Comparison of ENCODE assay signal across 10 mouse cellular contexts in the genomic region with DNA sequence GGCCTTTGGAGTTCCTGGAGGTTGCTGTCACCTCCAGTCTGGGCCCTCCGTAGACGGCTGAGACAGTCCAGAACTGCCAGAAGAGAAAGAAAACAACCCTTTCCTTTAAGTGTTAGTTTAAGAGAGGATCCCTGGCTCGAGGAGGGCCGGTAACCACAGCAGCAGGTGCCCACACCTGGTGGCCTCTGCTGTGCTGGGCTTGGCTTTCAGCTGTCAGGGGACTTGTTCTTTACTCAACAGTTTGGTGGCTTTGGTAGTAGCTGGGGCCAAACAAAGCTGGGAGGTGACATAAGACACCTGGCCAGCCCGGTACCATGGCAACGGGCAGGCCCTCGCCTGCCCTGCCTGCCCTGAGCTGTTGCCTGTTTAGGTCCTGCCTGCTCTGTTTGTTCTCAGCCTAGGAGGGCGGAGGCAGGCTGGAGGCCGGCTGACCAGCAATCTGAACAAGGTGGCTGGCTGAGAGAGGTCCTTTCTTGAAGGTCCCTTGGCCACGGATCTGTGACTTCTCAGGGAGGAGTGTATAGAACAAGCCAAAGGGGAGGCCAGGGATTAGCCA.
DNase-seq lines count a peak whose midpoint lies in the region; ATAC-seq and TF ChIP-seq lines count a peak whose summit lies in the region.
"Had no signal": no experiment of that assay in that cellular context is flagged by ENCODE, and none has a peak within 500 bp of the region (broad histone marks: within the 10 kb centered on the region; RNA-seq: fewer than 3 reads in every experiment).

No protein-coding gene starts in this region.

- no peak overlapping the region for H3K4me2 ChIP-seq in embryonic facial prominence, embryonic 15.5 days (replicated peaks)
- H3K4me2 ChIP-seq in forebrain, embryonic 11.5 days (ENCODE audit: low read depth, low read length, severe bottlenecking) = no peak overlapping the region
- no peak overlapping the region for H3K4me2 ChIP-seq in hindbrain, embryonic 11.5 days (replicated peaks; ENCODE audit: low read depth, low read length)
- H3K4me2 ChIP-seq: limb, embryonic 15.5 days had no signal

- no peak overlapping the region for H3K27ac ChIP-seq in ES-Bruce4 (ENCODE audit: insufficient read depth, low read length)
- H3K27ac ChIP-seq in embryonic facial prominence, embryonic 15.5 days (replicated peaks) = no peak overlapping the region; the same call in 1 of the 2 replicates
- no peak overlapping the region for H3K27ac ChIP-seq in forebrain, embryonic 11.5 days (ENCODE audit: low read depth, low read length)
- no peak overlapping the region for H3K27ac ChIP-seq in hindbrain, embryonic 11.5 days (ENCODE audit: low read depth, low read length)
- H3K27ac ChIP-seq: limb, embryonic 15.5 days had no signal

- no peaks in the 10 kb centered on the region for H3K9me3 ChIP-seq in ES-Bruce4 (replicated peaks; ENCODE audit: control insufficient read depth, insufficient read depth, low read length, poor library complexity, severe bottlenecking)
- no peaks in the 10 kb centered on the region for H3K9me3 ChIP-seq in embryonic facial prominence, embryonic 15.5 days (replicated peaks)
- no peaks in the 10 kb centered on the region for H3K9me3 ChIP-seq in forebrain, embryonic 11.5 days (ENCODE audit: control insufficient read depth, low read length)
- no peaks in the 10 kb centered on the region for H3K9me3 ChIP-seq in hindbrain, embryonic 11.5 days (ENCODE audit: control insufficient read depth, low read length)
- H3K9me3 ChIP-seq: limb, embryonic 15.5 days had no signal

- peak; percentile 40; the same call in 1 of the 2 replicates for TF ChIP-seq EP300 in ES-Bruce4 (IDR thresholded peaks at IDR 0.05; ENCODE audit: insufficient read depth, low read depth, low read length)

- ATAC-seq in embryonic facial prominence, embryonic 15.5 days (ENCODE audit: insufficient number of reproducible peaks, low FRiP score, low TSS enrichment, low read depth) = 0 out of 2 replicates have a peak, but pooled peaks have one; percentile 6
- no peak for ATAC-seq in CD4-positive, CD25-positive, alpha-beta regulatory T cell, adult 4 months
- ATAC-seq in forebrain, embryonic 11.5 days (replicated peaks; ENCODE audit: low FRiP score) = no peak
- ATAC-seq in hindbrain, embryonic 11.5 days (ENCODE audit: low FRiP score) = no peak

- H3K9ac ChIP-seq in ES-Bruce4 (ENCODE audit: low read depth, poor library complexity, severe bottlenecking) = no peak overlapping the region
- H3K9ac ChIP-seq in embryonic facial prominence, embryonic 15.5 days = no peak overlapping the region
- no peak overlapping the region for H3K9ac ChIP-seq in forebrain, embryonic 11.5 days (ENCODE audit: low read length)
- no peak overlapping the region for H3K9ac ChIP-seq in hindbrain, embryonic 11.5 days (ENCODE audit: low read depth, low read length)
- H3K9ac ChIP-seq: limb, embryonic 15.5 days had no signal

- WGBS in embryonic facial prominence, embryonic 15.5 days = 54% methylated on average over 10 of the region's 10 CpGs
- WGBS in forebrain, embryonic 11.5 days = 47% methylated on average over 10 of the region's 10 CpGs
- WGBS in hindbrain, embryonic 11.5 days = 59% methylated on average over 10 of the region's 10 CpGs

- peak; percentile 50 to 84 for DNase-seq in kidney, postnatal 25 days
- DNase-seq in lung, postnatal 10 days = peak; percentile 44
- DNase-seq in forebrain, embryonic 11.5 days (ENCODE audit: low spot score) = no peak
- no peak for DNase-seq in hindbrain, embryonic 11.5 days (ENCODE audit: low spot score)
- DNase-seq: adrenal gland, postnatal 36 days; cerebellum, postnatal 25 days had no signal

- no peaks in the 10 kb centered on the region for H3K27me3 ChIP-seq in ES-Bruce4 (ENCODE audit: control insufficient read depth, insufficient read depth, low read length, poor library complexity, severe bottlenecking)
- peaks cover 48% of the 10 kb centered on the region for H3K27me3 ChIP-seq in embryonic facial prominence, embryonic 15.5 days
- H3K27me3 ChIP-seq in forebrain, embryonic 11.5 days (ENCODE audit: control insufficient read depth, insufficient read depth, low read length) = peaks cover 33% of the 10 kb centered on the region
- peaks cover 50% of the 10 kb centered on the region for H3K27me3 ChIP-seq in hindbrain, embryonic 11.5 days (ENCODE audit: control insufficient read depth, insufficient read depth, low read length)

- no peaks in the 10 kb centered on the region for H3K36me3 ChIP-seq in ES-Bruce4 (ENCODE audit: control insufficient read depth, insufficient read depth, low read length, poor library complexity, severe bottlenecking)
- H3K36me3 ChIP-seq in embryonic facial prominence, embryonic 15.5 days = no peaks in the 10 kb centered on the region
- H3K36me3 ChIP-seq in forebrain, embryonic 11.5 days (ENCODE audit: control insufficient read depth, insufficient read depth, low read length) = no peaks in the 10 kb centered on the region; the same call in 1 of the 2 replicates
- H3K36me3 ChIP-seq in hindbrain, embryonic 11.5 days (ENCODE audit: control insufficient read depth, insufficient read depth, low read length) = no peaks in the 10 kb centered on the region
- H3K36me3 ChIP-seq: limb, embryonic 15.5 days had no signal

- no peak for TF ChIP-seq POLR2A in ES-Bruce4 (IDR thresholded peaks at IDR 0.05; ENCODE audit: insufficient read depth, low read length)

- no peak overlapping the region for H3K4me3 ChIP-seq in ES-Bruce4 (ENCODE audit: low read depth, low read length)
- no peak overlapping the region for H3K4me3 ChIP-seq in embryonic facial prominence, embryonic 15.5 days (replicated peaks)
- H3K4me3 ChIP-seq in forebrain, embryonic 11.5 days (ENCODE audit: low read depth, low read length) = no peak overlapping the region
- H3K4me3 ChIP-seq in hindbrain, embryonic 11.5 days (ENCODE audit: low read depth, low read length) = no peak overlapping the region
- H3K4me3 ChIP-seq: limb, embryonic 15.5 days had no signal

- TF ChIP-seq CTCF in ES-Bruce4 (IDR thresholded peaks at IDR 0.05; ENCODE audit: low read depth, low read length) = no peak

- peaks cover 3% of the 10 kb centered on the region for H3K4me1 ChIP-seq in ES-Bruce4 (ENCODE audit: control insufficient read depth, insufficient read depth, low read length)
- peaks cover 66% of the 10 kb centered on the region for H3K4me1 ChIP-seq in embryonic facial prominence, embryonic 15.5 days
- peaks cover 26% of the 10 kb centered on the region for H3K4me1 ChIP-seq in forebrain, embryonic 11.5 days (replicated peaks; ENCODE audit: control insufficient read depth, insufficient read depth, low read length)
- peaks cover 15% of the 10 kb centered on the region for H3K4me1 ChIP-seq in hindbrain, embryonic 11.5 days (replicated peaks; ENCODE audit: control insufficient read depth, insufficient read depth, low read length)

Comparison
In these comparisons a context has a peak if more than half of its experiments do, and no peak if none do; other contexts are left out.
1. DNase-seq: peak in kidney, postnatal 25 days (2 of 2) and lung, postnatal 10 days (single experiment); none in forebrain, embryonic 11.5 days (single experiment) and hindbrain, embryonic 11.5 days (single experiment).